Mouse (Mus musculus): ENCODE measurements around the gene Wwc2. TPM values are rescaled to one million over a fixed set of nuclear protein-coding genes. Genes with fewer than 3 reads are reported as not detected.

Wwc2 gene
- polyA plus RNA-seq, 1 experiment from 2014 or later: 17.1 TPM

GRCm38 (mm10) chr8:47939933-47940870 is 50.5 kb downstream of the Wwc2 start:
- WGBS: 43% methylated on average over 10 of the region's 10 CpGs
- DNase-seq: peak; percentile 47
- Histone ChIP-seq H3K9ac (no peak overlapping the region), H3K4me1 (ENCODE audit: insufficient read depth) (peaks cover 20% of the 10 kb centered on the region), H3K4me3 (ENCODE audit: low read depth, low read length) (no peak overlapping the region), H3K27ac (ENCODE audit: low read depth) (peak overlapping the region; percentile 26), H3K27me3 (ENCODE audit: insufficient read depth, low read length) (no peaks in the 10 kb centered on the region), H3K36me3 (ENCODE audit: insufficient read depth) (no peaks in the 10 kb centered on the region), H3K9me3 (ENCODE audit: low read depth, low read length) (no peaks in the 10 kb centered on the region), H3K4me2 (no peak overlapping the region)
- TF ChIP-seq CTCF (IDR thresholded peaks at IDR 0.05; ENCODE audit: low read depth): no peak
- no peak; the same call in 1 of the 2 replicates for ATAC-seq (ENCODE audit: insufficient read depth)

- ATAC-seq (ENCODE audit: insufficient read depth): no peak
- Histone ChIP-seq H3K4me2 (no peak overlapping the region), H3K27me3 (ENCODE audit: insufficient read depth, low read length) (no peaks in the 10 kb centered on the region), H3K9me3 (ENCODE audit: low read depth, low read length) (no peaks in the 10 kb centered on the region), H3K4me3 (ENCODE audit: low read depth, low read length) (no peak overlapping the region), H3K27ac (ENCODE audit: low read depth) (peak overlapping the region; percentile 26; the same call in 1 of the 2 replicates), H3K9ac (no peak overlapping the region), H3K36me3 (ENCODE audit: insufficient read depth) (no peaks in the 10 kb centered on the region), H3K4me1 (ENCODE audit: insufficient read depth) (peaks cover 20% of the 10 kb centered on the region)
- no peak for DNase-seq
- WGBS: 60% methylated on average over 7 of the region's 7 CpGs
- TF ChIP-seq CTCF (IDR thresholded peaks at IDR 0.05; ENCODE audit: low read depth): no peak
Observed at GRCm38 (mm10) chr8:47939217-47939616, 51.5 kb downstream of the Wwc2 start.

DNA sequence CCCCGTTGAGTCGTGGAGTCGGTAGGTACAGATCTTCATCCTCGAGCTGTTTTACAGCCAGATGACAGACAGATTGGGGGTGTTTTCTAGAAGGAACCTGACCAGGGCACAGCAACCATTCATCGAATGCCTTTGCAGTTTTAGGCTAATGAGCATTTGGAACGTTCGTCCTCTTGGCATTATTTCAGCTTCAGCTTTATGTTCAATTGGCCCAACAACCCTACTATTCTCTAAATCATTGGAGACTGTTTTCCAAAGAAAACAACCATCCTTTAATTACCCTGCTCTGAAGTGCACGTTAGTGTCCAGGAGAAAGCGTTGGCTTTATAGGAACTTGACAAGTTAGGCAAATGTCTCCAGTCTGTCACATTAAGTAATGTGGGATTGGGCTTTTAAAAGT is 54.3 kb downstream of the Wwc2 start:
- TF ChIP-seq CTCF (IDR thresholded peaks at IDR 0.05; ENCODE audit: low read depth): no peak
- no peak for ATAC-seq (ENCODE audit: insufficient read depth)
- no peak for DNase-seq
- Histone ChIP-seq H3K36me3 (ENCODE audit: insufficient read depth) (no peaks in the 10 kb centered on the region), H3K4me1 (ENCODE audit: insufficient read depth) (peaks cover 44% of the 10 kb centered on the region), H3K27me3 (ENCODE audit: insufficient read depth, low read length) (no peaks in the 10 kb centered on the region), H3K9ac (no peak overlapping the region), H3K4me2 (no peak overlapping the region), H3K4me3 (ENCODE audit: low read depth, low read length) (no peak overlapping the region), H3K27ac (ENCODE audit: low read depth) (no peak overlapping the region), H3K9me3 (ENCODE audit: low read depth, low read length) (no peaks in the 10 kb centered on the region)
- 55% methylated on average over 9 of the region's 9 CpGs for WGBS

GRCm38 (mm10) chr8:47935461-47935860 is 55.3 kb downstream of the Wwc2 start:
- Histone ChIP-seq H3K36me3 (ENCODE audit: insufficient read depth) (no peaks in the 10 kb centered on the region), H3K27me3 (ENCODE audit: insufficient read depth, low read length) (no peaks in the 10 kb centered on the region), H3K4me2 (no peak overlapping the region), H3K4me1 (ENCODE audit: insufficient read depth) (peaks cover 41% of the 10 kb centered on the region), H3K9me3 (ENCODE audit: low read depth, low read length) (no peaks in the 10 kb centered on the region), H3K4me3 (ENCODE audit: low read depth, low read length) (no peak overlapping the region), H3K27ac (ENCODE audit: low read depth) (no peak overlapping the region), H3K9ac (no peak overlapping the region)
- DNase-seq: no peak
- whole genome bisulfite sequencing: 82% methylated on average over 5 of the region's 5 CpGs
- ATAC-seq (ENCODE audit: insufficient read depth): no peak
- TF ChIP-seq CTCF (IDR thresholded peaks at IDR 0.05; ENCODE audit: low read depth): no peak

DNA sequence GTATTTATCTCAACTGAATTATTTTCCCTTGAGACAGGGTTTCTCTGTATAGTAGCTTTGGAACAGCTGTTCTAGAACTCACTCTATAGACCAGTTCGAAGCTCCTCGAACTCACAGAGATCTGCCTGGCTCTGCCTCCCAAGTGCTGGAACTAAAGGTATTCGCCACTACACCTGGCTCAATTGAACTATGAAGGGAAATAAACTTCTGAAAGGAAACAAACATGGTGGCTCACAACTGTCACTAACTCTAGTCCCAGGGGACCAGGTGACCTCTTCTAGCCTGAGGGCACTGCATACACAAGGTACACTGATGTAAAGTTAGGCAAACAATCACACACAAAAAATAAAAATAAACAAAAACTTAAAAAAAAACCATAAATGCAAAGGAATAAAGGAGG is 57.6 kb downstream of the Wwc2 start:
- 88% methylated on average over 3 of the region's 3 CpGs for WGBS
- peaks cover 28% of the 10 kb centered on the region for H3K4me1 ChIP-seq (ENCODE audit: insufficient read depth)
- no peak for ATAC-seq (ENCODE audit: insufficient read depth)

DNA sequence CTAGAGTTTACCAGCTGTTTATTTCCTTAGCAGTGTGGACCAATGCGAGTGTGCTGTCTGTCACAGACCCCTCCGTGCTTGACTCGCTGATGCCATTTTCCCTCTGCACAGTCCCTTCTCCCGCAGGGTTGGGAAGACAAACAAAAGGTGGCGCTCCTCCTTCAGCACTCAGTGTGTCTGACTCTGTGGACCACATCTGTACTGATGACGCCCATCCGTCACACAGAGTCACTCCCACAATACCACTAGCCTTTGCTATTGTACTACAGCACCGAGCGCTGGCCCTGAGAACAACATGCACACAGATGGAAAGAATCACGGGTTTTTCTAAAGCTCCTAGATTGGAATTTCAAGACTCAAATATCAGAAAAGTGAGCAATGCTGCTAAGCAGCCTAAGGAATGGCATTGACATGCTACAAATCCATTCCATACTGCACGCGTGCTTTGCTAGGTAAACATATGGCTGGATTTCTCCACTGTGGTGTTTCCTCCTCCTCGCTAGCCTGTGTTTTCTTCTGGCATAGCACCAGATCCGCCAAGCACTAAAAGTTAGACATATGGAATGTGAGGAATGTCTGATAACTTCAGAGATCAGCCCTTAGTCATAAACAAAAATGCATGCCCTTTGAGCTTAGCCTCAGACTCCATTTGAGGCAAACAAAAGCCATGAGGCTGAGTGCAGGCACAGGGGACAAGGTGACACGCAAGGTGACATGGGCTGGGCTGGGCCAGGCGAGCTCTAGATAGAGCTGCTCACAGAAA is 58.5 kb downstream of the Wwc2 start:
- H3K4me3 ChIP-seq (ENCODE audit: low read depth, low read length): peak overlapping the region; percentile 14
- peak overlapping the region; percentile 85 for H3K27ac ChIP-seq (ENCODE audit: low read depth)
- peak; percentile 83 for DNase-seq

More for the DNA sequence above, 57.6 kb downstream of the Wwc2 start:
- Histone ChIP-seq H3K36me3 (ENCODE audit: insufficient read depth) (no peaks in the 10 kb centered on the region), H3K27me3 (ENCODE audit: insufficient read depth, low read length) (no peaks in the 10 kb centered on the region), H3K4me3 (ENCODE audit: low read depth, low read length) (no peak overlapping the region), H3K9me3 (ENCODE audit: low read depth, low read length) (no peaks in the 10 kb centered on the region), H3K27ac (ENCODE audit: low read depth) (peak overlapping the region; percentile 54), H3K9ac (no peak overlapping the region), H3K4me2 (no peak overlapping the region)
- DNase-seq: no peak
- TF ChIP-seq CTCF (IDR thresholded peaks at IDR 0.05; ENCODE audit: low read depth): no peak

GRCm38 (mm10) chr8:47931371-47931770 is 59.4 kb downstream of the Wwc2 start:
- Histone ChIP-seq H3K4me1 (ENCODE audit: insufficient read depth) (peaks cover 28% of the 10 kb centered on the region), H3K36me3 (ENCODE audit: insufficient read depth) (no peaks in the 10 kb centered on the region)
- DNase-seq: no peak

More for the DNA sequence above, 58.5 kb downstream of the Wwc2 start:
- Histone ChIP-seq H3K27me3 (ENCODE audit: insufficient read depth, low read length) (no peaks in the 10 kb centered on the region), H3K36me3 (ENCODE audit: insufficient read depth) (no peaks in the 10 kb centered on the region), H3K9ac (no peak overlapping the region), H3K4me2 (peak overlapping the region; percentile 59), H3K4me1 (ENCODE audit: insufficient read depth) (peaks cover 28% of the 10 kb centered on the region), H3K9me3 (ENCODE audit: low read depth, low read length) (no peaks in the 10 kb centered on the region)
- 7% methylated on average over 16 of the region's 16 CpGs for WGBS
- peak; percentile 50 for TF ChIP-seq CTCF (IDR thresholded peaks at IDR 0.05; ENCODE audit: low read depth)
- ATAC-seq (ENCODE audit: insufficient read depth): peak; percentile 84

More at GRCm38 (mm10) chr8:47931371-47931770, 59.4 kb downstream of the Wwc2 start:
- H3K9ac ChIP-seq: no peak overlapping the region
- H3K4me3 ChIP-seq (ENCODE audit: low read depth, low read length): no peak overlapping the region
- H3K4me2 ChIP-seq: no peak overlapping the region
- no peak for ATAC-seq (ENCODE audit: insufficient read depth)
- no peaks in the 10 kb centered on the region for H3K9me3 ChIP-seq (ENCODE audit: low read depth, low read length)
- TF ChIP-seq CTCF (IDR thresholded peaks at IDR 0.05; ENCODE audit: low read depth): no peak
- 67% methylated on average over 7 of the region's 7 CpGs for WGBS
- no peaks in the 10 kb centered on the region for H3K27me3 ChIP-seq (ENCODE audit: insufficient read depth, low read length)
- H3K27ac ChIP-seq (ENCODE audit: low read depth): no peak overlapping the region; the same call in 1 of the 2 replicates

Data from lung, embryonic 14.5 days (tissue).